Mouse (Mus musculus) limb, embryonic 11.5 days (tissue): ENCODE measurements around the gene Tmem150c. TPM values are rescaled to one million over a fixed set of nuclear protein-coding genes. Genes with fewer than 3 reads are reported as not detected.

Source experiments
- ATAC-seq: fragments of 200-750 bp; cut with Nextera tagmentation; 2 replicates; pipeline ENCODE4 v1.8.0; 2017; ENCODE audit warnings: low read depth; ENCODE audit not compliant: insufficient number of reproducible peaks, low FRiP score, low TSS enrichment
- DNase-seq: peaks from one replicate; pipeline ENCODE4 v3.0.0-alpha.2; 2015; ENCODE audit warnings: low spot score
- H3K27ac ChIP-seq: fragments of 300-500 bp; sonication (generic); replicated peaks from 2 replicates; pipeline ENCODE4 v1.5.1; 2014; ENCODE audit warnings: low read depth, mild to moderate bottlenecking, low read length
- H3K27me3 ChIP-seq: fragments of 300-500 bp; sonication (generic); 2 replicates; pipeline ENCODE4 v1.6.1; 2014; ENCODE audit warnings: mild to moderate bottlenecking, low read length, mixed read lengths; ENCODE audit not compliant: control insufficient read depth, insufficient read depth
- H3K36me3 ChIP-seq: fragments of 300-500 bp; sonication (generic); 2 replicates; pipeline ENCODE4 v1.6.1; 2014; ENCODE audit warnings: mild to moderate bottlenecking, low read length, moderate library complexity, mixed read lengths; ENCODE audit not compliant: control insufficient read depth, insufficient read depth
- H3K4me1 ChIP-seq: fragments of 300-500 bp; sonication (generic); 2 replicates; pipeline ENCODE4 v1.6.1; 2014; ENCODE audit warnings: low read length, mixed read lengths; ENCODE audit not compliant: control insufficient read depth, insufficient read depth
- H3K4me2 ChIP-seq: fragments of 300-500 bp; sonication (generic); 2 replicates; pipeline ENCODE4 v1.6.1; 2014; ENCODE audit warnings: low read depth, mild to moderate bottlenecking, moderate library complexity; ENCODE audit not compliant: severe bottlenecking
- H3K4me3 ChIP-seq: fragments of 300-500 bp; sonication (generic); 2 replicates; pipeline ENCODE4 v1.5.1; 2014; ENCODE audit warnings: low read depth, low read length
- H3K9ac ChIP-seq: fragments of 300-500 bp; sonication (generic); 2 replicates; pipeline ENCODE4 v1.6.1; 2014; ENCODE audit warnings: mild to moderate bottlenecking, low read length
- H3K9me3 ChIP-seq: fragments of 300-500 bp; sonication (generic); 2 replicates; pipeline ENCODE4 v1.6.1; 2016; ENCODE audit warnings: low read length; ENCODE audit not compliant: control insufficient read depth
- WGBS: fragments of 180-500 bp; shearing (Covaris S2); extraction: QIAGEN DNeasy Blood & Tissue Kit; methylation state at CpG from one replicate; pipeline ENCODE4 v1.1.7; 2014; 5-methylcytosine and 5-hydroxymethylcytosine counted together
- polyA plus RNA-seq: library from polyadenylated mRNA; unstranded; fragments of >200 nt; fragmentation: Nextera tagmentation; extraction: Ambion mirVana; gene quantifications from 2 replicates; pipeline ENCODE4 v1.2.1, GENCODE M21; 2014

Gene Tmem150c
- polyA plus RNA-seq, 1 experiment from 2014 or later = 0.40 TPM

GRCm38 (mm10) chr5:100178122-100178780, 18.6 kb upstream of the Tmem150c start:
- Histone ChIP-seq H3K4me2 (no peak overlapping the region), H3K36me3 (no peaks in the 10 kb centered on the region), H3K4me3 (no peak overlapping the region), H3K27ac (no peak overlapping the region), H3K4me1 (no peaks in the 10 kb centered on the region), H3K9ac (no peak overlapping the region), H3K27me3 (no peaks in the 10 kb centered on the region), H3K9me3 (no peaks in the 10 kb centered on the region)
- no peak for DNase-seq
- no peak for ATAC-seq
- 75% methylated on average over 4 of the region's 4 CpGs for WGBS

- DNase-seq (no peak), ATAC-seq (no peak)
- Histone ChIP-seq H3K36me3 (no peaks in the 10 kb centered on the region), H3K9ac (no peak overlapping the region), H3K4me3 (no peak overlapping the region), H3K27me3 (no peaks in the 10 kb centered on the region), H3K4me1 (no peaks in the 10 kb centered on the region), H3K4me2 (no peak overlapping the region), H3K27ac (no peak overlapping the region), H3K9me3 (no peaks in the 10 kb centered on the region)
- 62% methylated on average over 4 of the region's 5 CpGs for WGBS
Observed at GRCm38 (mm10) chr5:100177547-100177946, 17.9 kb upstream of the Tmem150c start.

- H3K36me3 ChIP-seq = no peaks in the 10 kb centered on the region
- no peak for ATAC-seq
- H3K27me3 ChIP-seq = no peaks in the 10 kb centered on the region
- 79% methylated on average over 5 of the region's 5 CpGs for WGBS
- no peaks in the 10 kb centered on the region for H3K9me3 ChIP-seq
- no peak overlapping the region for H3K4me2 ChIP-seq
- H3K4me1 ChIP-seq = no peaks in the 10 kb centered on the region
- no peak overlapping the region for H3K4me3 ChIP-seq
- no peak overlapping the region for H3K27ac ChIP-seq
- H3K9ac ChIP-seq = no peak overlapping the region
- no peak for DNase-seq
Observed at GRCm38 (mm10) chr5:100176096-100176495, 16.5 kb upstream of the Tmem150c start.

- Histone ChIP-seq H3K9ac (no peak overlapping the region), H3K27ac (no peak overlapping the region), H3K27me3 (no peaks in the 10 kb centered on the region), H3K4me2 (no peak overlapping the region), H3K36me3 (no peaks in the 10 kb centered on the region), H3K9me3 (no peaks in the 10 kb centered on the region), H3K4me1 (no peaks in the 10 kb centered on the region), H3K4me3 (no peak overlapping the region)
- 84% methylated on average over 7 of the region's 7 CpGs for WGBS
- ATAC-seq (no peak), DNase-seq (no peak)
Observed at GRCm38 (mm10) chr5:100175582-100175981, 16.0 kb upstream of the Tmem150c start.

- Histone ChIP-seq H3K4me2 (no peak overlapping the region), H3K4me3 (no peak overlapping the region), H3K27me3 (no peaks in the 10 kb centered on the region), H3K27ac (no peak overlapping the region), H3K36me3 (no peaks in the 10 kb centered on the region), H3K9ac (no peak overlapping the region), H3K9me3 (no peaks in the 10 kb centered on the region), H3K4me1 (no peaks in the 10 kb centered on the region)
- WGBS = 77% methylated on average over 4 of the region's 4 CpGs
- DNase-seq (no peak), ATAC-seq (no peak)
Observed at GRCm38 (mm10) chr5:100172104-100172503, 12.5 kb upstream of the Tmem150c start.

- 46% methylated on average over 14 of the region's 14 CpGs for WGBS
- Histone ChIP-seq H3K27me3 (no peaks in the 10 kb centered on the region), H3K4me2 (no peak overlapping the region), H3K4me1 (no peaks in the 10 kb centered on the region), H3K27ac (no peak overlapping the region), H3K9me3 (no peaks in the 10 kb centered on the region), H3K36me3 (no peaks in the 10 kb centered on the region), H3K9ac (no peak overlapping the region), H3K4me3 (no peak overlapping the region)
- DNase-seq (peak; percentile 79), ATAC-seq (no peak)
Observed at GRCm38 (mm10) chr5:100166591-100167491, 7.2 kb upstream of the Tmem150c start.

GRCm38 (mm10) chr5:100163368-100163767, 3.8 kb upstream of the Tmem150c start:
- no peak overlapping the region for H3K4me2 ChIP-seq
- H3K36me3 ChIP-seq = no peaks in the 10 kb centered on the region
- H3K27ac ChIP-seq = no peak overlapping the region
- H3K4me1 ChIP-seq = 0 out of 2 replicates have a peak, but pooled peaks cover 2% of the 10 kb centered on the region
- DNase-seq (no peak), ATAC-seq (no peak)
- H3K9me3 ChIP-seq = no peaks in the 10 kb centered on the region
- H3K27me3 ChIP-seq = peaks cover 5% of the 10 kb centered on the region
- H3K9ac ChIP-seq = no peak overlapping the region
- WGBS = 75% methylated on average over 7 of the region's 7 CpGs
- H3K4me3 ChIP-seq = no peak overlapping the region

- DNase-seq = no peak
- H3K27me3 ChIP-seq = peaks cover 10% of the 10 kb centered on the region
Observed at GRCm38 (mm10) chr5:100162857-100163256, 3.2 kb upstream of the Tmem150c start.

More at GRCm38 (mm10) chr5:100162857-100163256, 3.2 kb upstream of the Tmem150c start:
- Histone ChIP-seq H3K4me1 (0 out of 2 replicates have a peak, but pooled peaks cover 2% of the 10 kb centered on the region), H3K9ac (no peak overlapping the region), H3K36me3 (no peaks in the 10 kb centered on the region), H3K4me2 (no peak overlapping the region), H3K9me3 (no peaks in the 10 kb centered on the region), H3K4me3 (no peak overlapping the region), H3K27ac (no peak overlapping the region)
- WGBS = 83% methylated on average over 3 of the region's 3 CpGs
- no peak for ATAC-seq
